Mouse (Mus musculus) frontal cortex, postnatal 25 days (tissue): ENCODE results near the gene Cpsf3.

Source experiments
- DNase-seq, 2 experiments: peaks; one replicate each; pipeline ENCODE4 v3.0.0; 2022; ENCODE audit warnings: low spot score in 2 of 2

Gene Cpsf3

GRCm38 (mm10) chr12:21284761-21285441 lies at the start of gene Cpsf3:
TSS of gene Cpsf3 (plus strand) at chr12:21285391.
- DNase-seq, result no peak

DNA sequence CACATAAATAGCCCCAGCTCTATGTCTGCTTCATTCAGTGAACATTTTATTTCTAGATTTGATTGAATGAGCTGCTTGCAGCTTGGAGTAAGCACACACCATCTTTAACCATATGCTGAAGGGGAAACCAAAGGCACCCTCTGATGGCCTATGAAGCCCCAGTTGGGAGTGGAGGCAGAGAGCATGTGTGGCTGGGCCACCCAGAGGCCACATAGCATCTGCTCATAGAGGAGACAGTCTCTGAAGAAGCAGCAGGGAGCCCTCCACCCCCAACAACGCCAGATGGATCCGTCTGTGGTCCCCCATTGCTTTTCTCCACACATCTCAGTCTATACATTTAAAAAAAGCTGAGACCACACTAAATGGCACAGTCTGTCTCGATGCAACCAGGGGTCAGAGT lies 43.2 kb upstream of the Cpsf3 start:
- no peak for DNase-seq

DNA sequence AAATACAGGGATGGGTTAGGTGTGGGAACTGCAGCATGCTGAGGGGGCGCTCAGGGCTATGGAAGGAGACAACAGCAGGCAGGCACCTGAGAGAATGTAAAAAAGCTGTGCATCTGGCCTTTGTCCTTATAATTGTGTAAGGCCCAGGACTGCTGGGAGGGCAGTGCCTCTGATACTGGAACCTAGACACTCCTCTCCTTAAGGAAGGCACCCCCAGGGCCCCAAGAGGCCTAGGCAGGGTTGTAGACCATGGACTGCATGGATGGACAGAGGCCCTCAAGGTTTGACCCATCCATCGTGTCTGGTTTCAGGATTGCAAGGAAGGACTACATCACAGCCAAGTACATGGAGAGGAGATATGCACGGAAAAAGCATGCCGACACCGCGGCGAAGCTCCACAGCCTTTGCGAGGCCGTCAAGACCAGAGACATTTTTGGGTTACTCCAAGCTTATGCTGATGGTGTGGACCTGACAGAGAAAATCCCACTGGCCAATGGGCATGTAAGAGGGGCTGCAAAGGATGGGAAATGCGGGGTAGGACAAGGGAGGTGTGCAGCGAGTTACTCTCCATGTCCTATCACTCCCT lies 40.7 kb upstream of the Cpsf3 start:
- no peak for DNase-seq

DNA sequence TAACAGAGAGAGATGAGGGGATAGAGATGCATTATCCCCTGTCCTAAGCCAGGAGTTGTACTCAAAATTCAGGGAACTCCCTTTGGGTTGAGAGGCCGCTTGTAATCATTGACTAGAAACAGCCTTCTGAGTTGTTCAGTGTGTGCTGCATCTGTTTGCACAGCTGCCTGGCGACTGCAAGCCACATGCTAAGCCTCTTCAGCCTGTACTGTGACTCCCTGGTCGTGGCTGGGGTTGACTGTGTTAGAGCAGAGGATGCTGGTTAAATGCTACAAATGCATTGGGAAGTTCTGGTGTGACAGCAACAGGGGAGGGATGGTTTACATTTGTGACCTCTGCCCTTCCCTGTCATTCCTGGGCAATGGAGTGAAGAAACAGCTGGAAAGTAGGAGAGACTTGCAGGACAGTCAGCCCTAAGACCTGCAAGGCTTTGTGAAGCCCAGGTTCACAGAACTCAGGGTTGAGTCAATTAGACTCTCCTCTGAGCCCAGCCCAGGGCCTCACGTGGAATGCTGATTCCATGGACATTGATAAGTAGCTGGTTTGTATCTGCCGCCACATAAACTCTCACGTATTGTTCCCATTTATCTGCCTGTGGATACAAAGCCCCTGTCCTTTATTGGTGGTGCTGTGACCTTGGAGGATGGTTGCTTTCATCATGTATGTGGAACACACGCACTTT lies 37.3 kb upstream of the Cpsf3 start:
- no peak for DNase-seq

- DNase-seq, result no peak
These were observed 24.5 kb upstream of the Cpsf3 start for GRCm38 (mm10) chr12:21260494-21261256.

DNA sequence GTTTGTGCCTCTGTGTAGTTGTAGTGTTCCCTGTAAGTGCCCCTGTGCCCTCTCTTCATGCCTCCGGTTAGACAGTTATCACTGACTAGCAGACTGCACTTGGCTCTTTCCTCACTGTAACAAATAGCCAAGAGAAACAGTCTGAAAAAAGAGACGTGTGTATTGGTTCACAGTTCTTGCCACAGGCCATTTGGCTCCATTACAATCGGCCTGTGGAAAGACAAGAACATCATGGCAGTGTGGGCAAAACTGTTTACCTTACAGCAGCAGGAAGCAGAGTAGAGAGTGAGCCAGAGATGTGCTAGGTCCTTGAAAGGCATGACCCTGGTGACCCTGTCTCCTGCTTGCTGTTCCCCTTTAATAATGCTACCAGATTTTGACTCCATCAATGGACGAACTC lies 23.7 kb upstream of the Cpsf3 start:
- DNase-seq, result no peak

GRCm38 (mm10) chr12:21263256-21263655 lies 21.9 kb upstream of the Cpsf3 start:
- no peak for DNase-seq

DNA sequence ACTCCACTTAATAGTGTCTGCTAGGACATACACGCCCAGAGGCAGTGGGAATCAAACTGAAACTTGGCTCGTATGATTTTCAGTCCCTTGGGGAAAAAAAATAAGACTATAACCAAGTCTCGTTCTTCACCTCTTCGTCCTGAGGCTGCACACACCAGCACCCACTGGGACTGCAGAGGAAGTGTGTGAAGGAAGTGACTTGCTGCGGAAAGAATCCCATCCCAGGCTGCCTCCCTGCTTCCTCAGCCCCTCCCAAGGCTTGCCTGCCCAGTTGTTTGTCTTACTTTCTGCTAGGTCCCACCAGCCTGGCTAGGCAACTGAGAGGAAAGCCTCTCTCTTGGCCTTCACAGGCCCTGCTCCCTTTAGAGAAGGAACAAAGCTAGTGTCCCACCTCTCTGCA lies 20.9 kb upstream of the Cpsf3 start:
- no peak for DNase-seq

GRCm38 (mm10) chr12:21264970-21265369 lies 20.2 kb upstream of the Cpsf3 start:
- no peak for DNase-seq

DNA sequence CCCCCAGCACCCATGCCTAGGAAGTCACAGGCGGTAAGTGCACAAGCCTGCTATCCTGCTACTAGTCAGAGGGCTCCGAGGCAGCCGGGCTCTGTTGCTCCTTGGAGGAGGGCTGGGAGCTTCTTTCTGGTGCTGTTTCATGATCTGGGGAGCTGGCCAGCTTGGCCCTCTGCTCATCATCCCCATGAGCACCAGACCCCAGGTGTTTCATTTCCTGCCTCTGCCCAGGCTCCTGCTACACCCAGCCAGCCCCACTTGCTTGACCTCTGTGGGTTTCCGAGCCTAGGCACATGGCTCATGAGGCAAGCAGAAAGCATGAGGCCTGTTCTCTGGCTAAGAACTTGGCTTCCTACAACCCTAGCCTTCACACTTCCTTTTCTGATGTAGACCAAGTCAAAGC lies 19.7 kb upstream of the Cpsf3 start:
- DNase-seq, result no peak

- DNase-seq, result peak; percentile 53 to 60
These were observed 19.0 kb upstream of the Cpsf3 start for GRCm38 (mm10) chr12:21265946-21266783.

GRCm38 (mm10) chr12:21266784-21267098 lies 18.4 kb upstream of the Cpsf3 start:
- DNase-seq, result no peak

DNA sequence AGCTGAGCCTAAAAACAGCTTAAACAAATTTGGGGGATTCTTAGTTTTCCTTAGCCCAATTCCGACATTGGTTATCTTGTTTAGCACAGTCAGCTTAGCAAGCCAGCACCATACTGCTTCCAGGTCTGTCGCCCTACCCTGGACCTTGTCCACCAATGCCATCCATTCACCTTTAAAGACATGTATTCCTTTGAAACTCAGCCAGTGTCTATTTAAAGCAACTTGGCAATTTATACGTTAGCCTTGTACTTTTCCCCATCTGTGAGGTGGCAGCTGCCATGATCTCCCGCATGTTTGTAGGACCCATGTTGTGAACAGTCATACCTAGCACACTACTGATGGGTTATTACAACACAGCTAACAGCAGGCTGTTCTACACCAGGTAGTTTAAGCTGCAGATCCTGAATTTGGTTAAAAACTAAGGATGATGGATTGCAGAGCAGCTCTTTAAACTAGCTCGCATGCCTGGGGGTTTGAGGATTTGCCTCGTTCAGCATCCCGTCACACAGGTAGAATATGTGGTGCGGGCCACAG lies 17.0 kb upstream of the Cpsf3 start:
- no peak for DNase-seq

DNA sequence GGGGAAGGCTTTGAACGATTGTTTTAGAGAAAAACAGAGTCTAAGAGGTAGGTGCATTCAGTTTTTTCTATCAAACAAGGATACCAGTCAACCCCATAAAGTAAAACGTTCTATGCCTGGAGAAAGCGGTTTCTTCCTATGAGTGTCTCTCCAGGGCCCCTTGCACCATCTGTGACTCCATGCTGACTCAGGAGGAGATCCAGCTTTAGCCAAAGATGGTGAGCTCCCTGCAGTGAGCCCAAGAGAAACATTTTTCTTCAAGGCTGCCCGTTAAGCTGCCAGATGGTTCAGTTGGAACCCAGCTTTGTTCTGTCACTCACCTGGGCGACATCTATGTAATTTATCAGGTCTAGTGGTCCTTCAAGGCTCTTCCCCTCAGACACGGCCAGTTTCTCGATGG lies 10.7 kb upstream of the Cpsf3 start:
- DNase-seq, result no peak

DNA sequence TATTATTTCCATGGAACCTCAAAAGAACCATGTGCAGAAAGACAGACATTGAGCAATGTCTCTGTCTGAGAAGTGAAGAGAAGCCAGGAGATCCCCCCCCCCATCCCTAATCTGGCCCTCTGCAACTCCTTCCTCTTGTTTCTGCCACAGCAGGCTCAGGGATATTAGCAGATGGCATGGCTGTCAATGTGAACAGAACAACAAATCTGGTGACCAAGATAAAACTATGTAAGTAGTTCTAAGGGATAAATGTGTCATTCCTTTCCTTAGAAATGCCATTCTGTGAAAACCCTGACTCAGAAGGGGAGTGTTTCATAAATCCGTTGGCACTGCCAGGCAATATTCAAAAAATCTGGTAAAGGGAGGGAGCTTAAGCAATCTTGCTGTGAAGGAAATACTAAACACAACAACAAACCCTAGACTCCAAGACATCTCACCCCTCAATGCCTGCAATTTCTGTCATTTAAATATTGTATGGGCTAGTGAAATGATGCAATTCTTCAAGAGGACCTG lies 7.8 kb upstream of the Cpsf3 start:
- DNase-seq, result no peak

GRCm38 (mm10) chr12:21285508-21286242 lies 484 bp downstream of the Cpsf3 start:
- DNase-seq, result peak in 1 of 2 experiments; percentile 19

DNA sequence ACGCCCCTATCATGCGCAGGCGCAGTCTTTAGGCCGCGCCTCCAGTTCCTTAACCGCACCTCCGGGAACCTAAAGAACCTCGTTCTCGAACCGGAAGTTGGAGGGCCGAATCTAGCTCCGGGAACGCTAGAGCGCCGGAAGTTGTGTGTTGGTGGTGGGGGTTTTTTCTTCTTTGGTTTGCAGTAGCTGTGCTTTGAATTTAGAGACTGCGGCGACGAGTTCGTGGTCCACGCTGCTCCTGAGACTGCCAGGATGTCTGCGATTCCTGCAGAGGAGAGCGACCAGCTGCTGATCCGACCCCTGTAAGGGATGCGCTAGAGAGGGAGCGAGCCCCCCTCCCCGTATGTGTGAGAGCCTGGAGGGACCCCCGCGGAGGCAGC lies 1.0 kb downstream of the Cpsf3 start, which contains the start of gene Itgb1bp1:
Gene Itgb1bp1, minus strand, starts transcription at position 42 of the 380 bp plus-strand sequence.
- peak; percentile 96 to 99 for DNase-seq

- DNase-seq, result no peak
These were observed 1.8 kb downstream of the Cpsf3 start for GRCm38 (mm10) chr12:21286712-21287650.

GRCm38 (mm10) chr12:21288716-21289395 lies 3.7 kb downstream of the Cpsf3 start:
- no peak for DNase-seq
